Mouse (Mus musculus): ENCODE results near the gene Foxf1. TPM values are rescaled to one million over a fixed set of nuclear protein-coding genes. Genes with fewer than 3 reads are reported as not detected.
A peak's percentile ranks its signal among the peaks of the same experiment; 100 is the strongest.

The Foxf1 gene
- polyA plus RNA-seq, 1 experiment = 194 TPM

GRCm38 (mm10) chr8:121117906-121118305 is 33.7 kb downstream of the Foxf1 start:
- DNase-seq = no peak
- TF ChIP-seq POLR2A (IDR thresholded peaks at IDR 0.05; ENCODE audit: borderline replicate concordance, extremely low read depth, low read depth, low read length) (no peak), CTCF (IDR thresholded peaks at IDR 0.05; ENCODE audit: insufficient read depth, low read length) (no peak)
- peak overlapping the region; percentile 18 for H3K4me3 ChIP-seq (replicated peaks; ENCODE audit: extremely low read depth, low read depth, low read length)
- 8% methylated on average over 28 of the region's 28 CpGs for WGBS
- H3K4me1 ChIP-seq (ENCODE audit: control insufficient read depth, insufficient read depth, low read length) = no peaks in the 10 kb centered on the region

GRCm38 (mm10) chr8:121118634-121119420 is 34.6 kb downstream of the Foxf1 start:
- H3K4me1 ChIP-seq (ENCODE audit: control insufficient read depth, insufficient read depth, low read length) = no peaks in the 10 kb centered on the region
- H3K4me3 ChIP-seq (replicated peaks; ENCODE audit: extremely low read depth, low read depth, low read length) = no peak overlapping the region
- TF ChIP-seq POLR2A (IDR thresholded peaks at IDR 0.05; ENCODE audit: borderline replicate concordance, extremely low read depth, low read depth, low read length) (no peak), CTCF (IDR thresholded peaks at IDR 0.05; ENCODE audit: insufficient read depth, low read length) (no peak)
- 28% methylated on average over 18 of the region's 18 CpGs for WGBS
- no peak for DNase-seq

- TF ChIP-seq POLR2A (IDR thresholded peaks at IDR 0.05; ENCODE audit: borderline replicate concordance, extremely low read depth, low read depth, low read length) (no peak), CTCF (IDR thresholded peaks at IDR 0.05; ENCODE audit: insufficient read depth, low read length) (no peak)
- no peaks in the 10 kb centered on the region for H3K4me1 ChIP-seq (ENCODE audit: control insufficient read depth, insufficient read depth, low read length)
- no peak overlapping the region for H3K4me3 ChIP-seq (replicated peaks; ENCODE audit: extremely low read depth, low read depth, low read length)
- 49% methylated on average over 12 of the region's 12 CpGs for WGBS
- DNase-seq = no peak
Measured at GRCm38 (mm10) chr8:121119635-121120455, 35.7 kb downstream of the Foxf1 start.

GRCm38 (mm10) chr8:121120456-121121419 is 36.6 kb downstream of the Foxf1 start:
- no peak for TF ChIP-seq CTCF (IDR thresholded peaks at IDR 0.05; ENCODE audit: insufficient read depth, low read length)
- no peak for TF ChIP-seq POLR2A (IDR thresholded peaks at IDR 0.05; ENCODE audit: borderline replicate concordance, extremely low read depth, low read depth, low read length)
- 48% methylated on average over 17 of the region's 17 CpGs for WGBS
- no peaks in the 10 kb centered on the region for H3K4me1 ChIP-seq (ENCODE audit: control insufficient read depth, insufficient read depth, low read length)
- H3K4me3 ChIP-seq (replicated peaks; ENCODE audit: extremely low read depth, low read depth, low read length) = no peak overlapping the region
- DNase-seq = no peak

- no peaks in the 10 kb centered on the region for H3K4me1 ChIP-seq (ENCODE audit: control insufficient read depth, insufficient read depth, low read length)
- WGBS = 68% methylated on average over 8 of the region's 8 CpGs
- TF ChIP-seq POLR2A (IDR thresholded peaks at IDR 0.05; ENCODE audit: borderline replicate concordance, extremely low read depth, low read depth, low read length) (no peak), CTCF (IDR thresholded peaks at IDR 0.05; ENCODE audit: insufficient read depth, low read length) (no peak)
- no peak overlapping the region for H3K4me3 ChIP-seq (replicated peaks; ENCODE audit: extremely low read depth, low read depth, low read length)
- no peak for DNase-seq
Measured at GRCm38 (mm10) chr8:121121704-121122103, 37.5 kb downstream of the Foxf1 start.

- 59% methylated on average over 7 of the region's 7 CpGs for WGBS
- Histone ChIP-seq H3K4me1 (ENCODE audit: control insufficient read depth, insufficient read depth, low read length) (no peaks in the 10 kb centered on the region; the same call in 1 of the 2 replicates), H3K4me3 (replicated peaks; ENCODE audit: extremely low read depth, low read depth, low read length) (no peak overlapping the region)
- no peak for DNase-seq
- TF ChIP-seq POLR2A (IDR thresholded peaks at IDR 0.05; ENCODE audit: borderline replicate concordance, extremely low read depth, low read depth, low read length) = no peak
- no peak for TF ChIP-seq CTCF (IDR thresholded peaks at IDR 0.05; ENCODE audit: insufficient read depth, low read length)
Measured at GRCm38 (mm10) chr8:121122368-121122767, 38.2 kb downstream of the Foxf1 start.

GRCm38 (mm10) chr8:121123113-121123512 is 38.9 kb downstream of the Foxf1 start:
- no peak for TF ChIP-seq CTCF (IDR thresholded peaks at IDR 0.05; ENCODE audit: insufficient read depth, low read length)
- TF ChIP-seq POLR2A (IDR thresholded peaks at IDR 0.05; ENCODE audit: borderline replicate concordance, extremely low read depth, low read depth, low read length) = no peak
- DNase-seq = no peak
- H3K4me3 ChIP-seq (replicated peaks; ENCODE audit: extremely low read depth, low read depth, low read length) = no peak overlapping the region
- WGBS = 84% methylated on average over 2 of the region's 2 CpGs
- H3K4me1 ChIP-seq (ENCODE audit: control insufficient read depth, insufficient read depth, low read length) = peaks cover 3% of the 10 kb centered on the region

- H3K4me3 ChIP-seq (replicated peaks; ENCODE audit: extremely low read depth, low read depth, low read length) = no peak overlapping the region
- DNase-seq = no peak
- TF ChIP-seq POLR2A (IDR thresholded peaks at IDR 0.05; ENCODE audit: borderline replicate concordance, extremely low read depth, low read depth, low read length) = no peak
- TF ChIP-seq CTCF (IDR thresholded peaks at IDR 0.05; ENCODE audit: insufficient read depth, low read length) = no peak
- peaks cover 4% of the 10 kb centered on the region for H3K4me1 ChIP-seq (ENCODE audit: control insufficient read depth, insufficient read depth, low read length)
- WGBS = 12% methylated on average over 17 of the region's 17 CpGs
Measured at GRCm38 (mm10) chr8:121124547-121125239, 40.5 kb downstream of the Foxf1 start.

All from lung, adult 2 months (tissue).